Mouse (Mus musculus) telencephalon, adult 2 months (tissue): Measurements from ENCODE around the gene Pimreg.
A peak's percentile ranks its signal among the peaks of the same experiment; 100 is the strongest.

Experiments
- DNase-seq: peaks from one replicate; pipeline ENCODE4 v3.0.0-alpha.2; 2011; ENCODE audit warnings: low read depth, low spot score

Gene Pimreg

DNA sequence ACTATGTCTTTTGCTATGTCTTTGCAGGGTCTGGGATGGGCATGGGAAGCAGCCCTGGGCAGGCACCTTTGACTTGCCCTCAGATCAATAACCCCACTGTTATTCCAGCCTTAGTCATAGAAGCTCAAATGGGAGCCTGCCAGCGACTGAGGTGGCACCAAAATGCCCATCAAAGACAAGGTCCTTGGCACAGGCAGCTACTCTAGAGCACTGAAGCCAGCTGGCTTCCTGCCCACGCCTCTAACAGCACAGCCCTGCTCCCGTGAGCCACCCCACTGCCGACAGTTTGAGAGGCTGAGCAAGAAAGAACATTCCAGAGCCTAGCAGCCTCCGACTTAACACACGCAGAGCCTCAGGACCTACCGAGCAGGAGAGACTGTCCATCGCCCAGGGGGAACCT is 23.3 kb downstream of the Pimreg start:
- no peak for DNase-seq

GRCm38 (mm10) chr11:72066330-72066729 is 24.5 kb downstream of the Pimreg start:
- DNase-seq, result no peak

DNA sequence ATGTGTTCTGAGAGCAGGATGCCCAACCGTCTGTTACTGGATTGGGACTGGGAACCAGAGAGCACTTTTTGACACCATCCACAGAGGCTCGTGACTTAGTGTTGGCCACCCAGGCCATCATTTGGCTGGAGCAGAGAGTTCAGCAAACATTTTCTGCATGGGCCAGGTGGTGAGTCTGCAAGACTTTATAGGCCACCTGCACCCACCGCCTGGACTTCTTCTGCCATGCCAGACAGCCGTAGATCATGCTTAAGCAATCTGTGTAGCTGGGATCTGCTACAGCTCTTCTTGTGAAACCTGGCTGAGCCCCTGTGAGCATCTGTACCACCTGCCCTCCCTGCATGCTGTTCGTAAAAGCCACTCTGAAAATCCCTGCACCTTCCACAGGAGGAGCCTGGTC is 25.5 kb downstream of the Pimreg start:
- DNase-seq, result no peak

- DNase-seq, result peak; percentile 61
Observed at GRCm38 (mm10) chr11:72068026-72068425, 26.2 kb downstream of the Pimreg start.

- no peak for DNase-seq
Observed at GRCm38 (mm10) chr11:72070733-72071132, 28.9 kb downstream of the Pimreg start.

DNA sequence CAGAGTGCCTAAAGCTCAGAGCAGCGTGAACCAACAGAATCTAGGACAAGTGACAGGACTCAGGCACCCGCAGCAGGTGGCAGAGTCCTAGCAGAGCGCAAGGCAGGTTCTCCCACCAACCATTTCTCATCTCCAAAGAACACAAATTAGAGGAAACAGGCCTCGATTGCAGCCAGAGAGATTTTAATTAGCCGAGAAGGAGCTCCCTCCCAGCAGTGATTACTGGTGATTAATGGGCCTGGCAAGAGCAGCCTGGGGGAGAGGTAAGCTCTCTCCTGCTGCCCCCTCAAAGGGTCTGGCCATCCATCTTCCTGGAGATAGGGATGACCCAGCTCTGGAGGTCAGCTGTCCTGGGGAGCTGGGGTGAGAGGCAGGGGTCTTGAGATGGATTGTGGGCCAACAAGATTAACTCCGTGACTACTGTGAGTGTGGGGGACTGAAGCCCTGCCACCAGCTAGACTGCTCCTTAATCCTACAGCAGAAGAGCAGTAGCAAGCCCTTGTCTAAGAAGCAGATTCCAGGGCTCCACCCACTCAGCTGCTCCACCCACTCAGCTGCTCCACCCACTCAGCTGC is 30.6 kb downstream of the Pimreg start:
- no peak for DNase-seq

- peak; percentile 16 for DNase-seq
Observed at GRCm38 (mm10) chr11:72074230-72074629, 32.4 kb downstream of the Pimreg start.

GRCm38 (mm10) chr11:72078056-72078455 is 36.2 kb downstream of the Pimreg start:
- no peak for DNase-seq

- no peak for DNase-seq
Observed at GRCm38 (mm10) chr11:72078647-72079046, 36.8 kb downstream of the Pimreg start.

- DNase-seq, result no peak
Observed at GRCm38 (mm10) chr11:72080461-72080860, 38.6 kb downstream of the Pimreg start.

DNA sequence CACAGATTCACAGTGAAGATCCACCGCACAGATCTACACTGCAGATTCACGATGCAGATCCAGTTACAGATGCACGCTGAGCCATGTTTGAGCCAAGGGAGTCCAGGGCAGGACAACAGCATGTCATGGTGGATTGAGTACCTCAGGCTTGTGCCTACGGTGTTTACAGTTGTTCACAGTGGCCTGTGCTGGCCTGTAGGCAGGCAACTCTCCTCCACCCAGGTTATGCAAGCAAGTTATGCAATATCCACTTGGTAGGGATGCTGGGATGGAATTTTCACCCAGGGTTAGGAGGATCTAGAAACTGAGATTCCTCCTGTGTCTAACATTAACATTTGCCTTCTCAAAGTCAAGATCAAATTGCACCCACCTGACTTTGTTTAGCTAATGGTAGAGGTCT is 40.8 kb downstream of the Pimreg start:
- DNase-seq, result no peak

DNA sequence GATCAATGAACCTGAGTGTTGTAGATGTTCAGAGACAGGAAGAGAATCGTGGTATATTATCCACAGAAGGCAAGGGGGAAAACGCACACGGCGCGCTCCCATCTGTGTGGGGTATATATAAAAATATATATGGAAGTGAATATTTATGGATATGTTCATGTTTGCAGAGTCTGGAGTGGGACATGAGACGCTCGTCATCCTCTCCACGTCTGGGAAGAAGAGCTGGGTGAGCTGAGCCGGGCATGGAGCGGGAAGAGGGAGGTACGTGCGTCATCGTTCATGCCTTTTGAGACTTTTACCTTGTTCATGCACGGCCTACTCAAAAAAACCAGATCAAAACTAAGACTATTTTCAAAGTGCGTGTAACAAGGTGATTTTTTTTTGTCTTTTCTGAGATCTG is 42.5 kb downstream of the Pimreg start:
- peak; percentile 81 for DNase-seq

- peak; percentile 86 for DNase-seq
Observed at GRCm38 (mm10) chr11:72086251-72087046, 44.6 kb downstream of the Pimreg start.

- no peak for DNase-seq
Observed at GRCm38 (mm10) chr11:72092390-72092789, 50.6 kb downstream of the Pimreg start.

GRCm38 (mm10) chr11:72094442-72094841 is 52.6 kb downstream of the Pimreg start:
- DNase-seq, result no peak

DNA sequence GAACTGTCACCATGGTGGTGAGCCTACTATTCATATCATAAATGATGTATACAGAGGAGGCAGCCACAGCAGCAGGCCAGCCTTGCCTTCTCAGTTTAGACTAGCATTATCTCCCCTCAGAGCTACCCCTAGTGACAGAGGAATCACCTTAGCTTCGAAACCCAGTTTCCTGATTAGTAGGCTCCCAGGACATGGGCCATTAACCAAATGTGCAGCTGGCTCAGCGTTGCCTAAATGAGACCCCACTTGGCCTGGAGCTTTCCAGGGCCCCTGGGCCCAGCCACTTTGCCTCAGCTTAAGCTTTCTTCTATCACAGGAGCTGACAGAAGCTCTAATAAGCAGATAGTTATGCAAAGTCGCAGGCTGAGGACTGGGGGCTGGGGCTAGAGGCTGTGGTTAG is 54.2 kb downstream of the Pimreg start:
- DNase-seq, result no peak
